Mouse (Mus musculus) cerebellum, adult 2 months (tissue): ENCODE measurements at regions not wholly inside any gene's neighbourhood (a gene's known extent, or its start where the extent isn't known, plus 50 kb on each side); places are given as distances from the start of the nearest gene placed in this dataset.

ENCODE experiments used
- DNase-seq, 2 experiments: peaks; one replicate each; pipeline ENCODE4 v3.0.0; 2021
- H3K27ac ChIP-seq: fragments of 200-500 bp; 2 replicates; pipeline ENCODE4 v1.5.1; 2012; ENCODE audit warnings: low read length, control low read depth, inconsistent platforms; ENCODE audit not compliant: insufficient read depth
- H3K27me3 ChIP-seq: fragments of 200-500 bp; 2 replicates; pipeline ENCODE4 v1.6.1; 2012; ENCODE audit warnings: inconsistent platforms, mild to moderate bottlenecking, low read length, moderate library complexity; ENCODE audit not compliant: control insufficient read depth, insufficient read depth
- H3K4me1 ChIP-seq: fragments of 200-500 bp; 2 replicates; pipeline ENCODE4 v1.6.1; 2011; ENCODE audit warnings: low read length; ENCODE audit not compliant: control insufficient read depth, insufficient read depth
- H3K4me3 ChIP-seq: fragments of 200-500 bp; replicated peaks from 2 replicates; pipeline ENCODE3; 2011; ENCODE audit warnings: mild to moderate bottlenecking, low read depth, low read length, control low read depth; ENCODE audit not compliant: insufficient read depth
- CTCF ChIP-seq: fragments of 200-500 bp; IDR thresholded peaks from 2 replicates; pipeline ENCODE4 v1.5.1; 2011; ENCODE audit warnings: low read depth, mild to moderate bottlenecking, control low read depth, low read length, moderate library complexity, borderline replicate concordance; ENCODE audit not compliant: insufficient read depth
- POLR2A ChIP-seq: fragments of 200-500 bp; IDR thresholded peaks from 2 replicates; pipeline ENCODE4 v1.6.1; 2011; ENCODE audit warnings: low read length, control low read depth, borderline replicate concordance; ENCODE audit not compliant: insufficient read depth
- WGBS: fragments of 180-500 bp; shearing (Covaris S2); methylation state at CpG from one replicate; pipeline ENCODE4 v1.1.7; 2018; 5-methylcytosine and 5-hydroxymethylcytosine counted together

DNA sequence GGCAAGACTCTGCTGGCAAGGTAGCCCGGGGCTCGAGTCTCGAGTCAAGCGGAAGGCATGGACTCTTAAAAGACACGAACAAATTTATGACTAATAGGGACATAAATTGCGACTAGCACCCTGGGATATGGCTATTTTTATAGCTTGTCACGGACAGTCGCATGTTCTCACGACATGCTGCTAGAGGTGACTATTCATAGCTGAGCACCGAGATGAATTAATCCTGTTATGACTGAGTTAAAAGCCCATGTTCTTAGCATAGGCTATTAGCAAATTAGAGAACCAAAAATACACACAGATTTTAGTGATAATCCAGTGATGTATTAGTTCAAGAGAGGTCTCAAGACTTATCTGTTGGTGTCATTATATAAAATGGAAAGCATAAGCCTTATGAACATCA lies 539.2 kb downstream of the Gm19410 start:
- Histone ChIP-seq H3K27ac (no peak overlapping the region), H3K27me3 (no peaks in the 10 kb centered on the region), H3K4me3 (no peak overlapping the region), H3K4me1 (no peaks in the 10 kb centered on the region)
- 78% methylated on average over 10 of the region's 10 CpGs for WGBS
- no peak for TF ChIP-seq CTCF
- no peak for TF ChIP-seq POLR2A
- DNase-seq: no peak

DNA sequence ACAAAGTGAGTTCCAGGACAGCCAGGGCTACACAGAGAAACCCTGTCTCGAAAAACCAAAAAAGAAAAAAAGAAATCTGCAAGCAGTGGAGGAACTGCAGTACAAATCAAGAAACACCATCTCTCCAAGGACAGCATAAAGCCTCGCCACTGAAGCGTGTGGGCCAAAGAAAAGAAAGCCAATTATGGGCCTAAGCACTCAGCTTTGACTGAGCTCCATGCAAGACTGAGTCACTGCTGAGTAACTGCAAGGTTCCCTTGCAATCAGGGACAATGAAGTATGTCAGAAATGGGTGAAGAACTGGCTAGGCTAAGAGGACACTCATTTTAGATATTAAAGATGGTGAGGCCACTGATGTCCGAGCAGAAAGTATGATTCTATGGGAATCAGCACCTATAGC lies 540.7 kb downstream of the Gm19410 start:
- DNase-seq: no peak
- H3K27ac ChIP-seq: no peak overlapping the region
- TF ChIP-seq POLR2A (no peak), CTCF (no peak)
- no peaks in the 10 kb centered on the region for H3K27me3 ChIP-seq
- no peak overlapping the region for H3K4me3 ChIP-seq
- 78% methylated on average over 4 of the region's 4 CpGs for WGBS
- no peaks in the 10 kb centered on the region for H3K4me1 ChIP-seq

DNA sequence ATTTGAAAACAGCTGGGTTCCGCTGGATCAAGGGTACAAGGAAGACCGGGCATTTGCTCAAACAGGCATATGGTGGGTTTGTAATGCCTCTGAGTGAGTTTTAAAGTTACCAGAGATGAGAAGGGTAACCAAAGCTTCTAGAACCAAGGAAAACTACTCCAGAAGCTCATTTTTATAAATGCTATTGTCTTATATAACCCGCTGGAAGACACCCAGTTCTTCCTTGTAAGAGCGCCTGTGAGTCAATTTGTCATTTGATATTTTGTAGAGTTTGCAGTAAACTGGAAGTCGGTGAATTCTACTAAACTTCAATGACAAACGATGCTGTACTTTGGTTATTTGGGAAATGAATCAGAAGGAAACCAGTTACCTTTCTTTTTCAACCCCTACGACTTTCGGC lies 541.9 kb downstream of the Gm19410 start:
- H3K4me3 ChIP-seq: no peak overlapping the region
- 93% methylated on average over 8 of the region's 8 CpGs for WGBS
- H3K27ac ChIP-seq: no peak overlapping the region

DNA sequence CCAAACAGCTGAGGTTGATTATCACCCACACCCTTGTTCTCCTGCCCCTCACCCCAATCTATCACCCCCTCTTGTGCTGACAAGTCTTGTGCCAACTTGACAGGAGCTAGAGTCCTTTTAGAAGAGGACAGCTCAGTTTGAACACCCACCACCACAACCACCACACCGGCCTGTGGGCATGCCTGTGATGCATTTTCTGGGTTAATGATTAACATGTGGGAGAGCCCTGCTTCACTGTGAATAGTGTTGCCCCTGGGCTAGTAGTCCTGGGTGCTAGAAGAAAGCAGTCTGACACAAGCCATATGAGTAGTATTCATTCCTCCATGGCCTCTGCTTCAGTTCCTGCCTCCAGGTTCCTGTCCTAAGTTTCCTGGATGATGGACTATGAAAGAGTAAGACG lies 542.5 kb downstream of the Gm19410 start:
- no peak overlapping the region for H3K27ac ChIP-seq
- TF ChIP-seq POLR2A: no peak
- no peak for TF ChIP-seq CTCF
- no peak for DNase-seq
- no peaks in the 10 kb centered on the region for H3K4me1 ChIP-seq
- H3K4me3 ChIP-seq: no peak overlapping the region
- 92% methylated on average over 2 of the region's 2 CpGs for WGBS
- no peaks in the 10 kb centered on the region for H3K27me3 ChIP-seq

More for the DNA sequence above, 541.9 kb downstream of the Gm19410 start:
- no peak for TF ChIP-seq POLR2A
- no peak for TF ChIP-seq CTCF
- Histone ChIP-seq H3K27me3 (no peaks in the 10 kb centered on the region), H3K4me1 (no peaks in the 10 kb centered on the region)
- DNase-seq: no peak

DNA sequence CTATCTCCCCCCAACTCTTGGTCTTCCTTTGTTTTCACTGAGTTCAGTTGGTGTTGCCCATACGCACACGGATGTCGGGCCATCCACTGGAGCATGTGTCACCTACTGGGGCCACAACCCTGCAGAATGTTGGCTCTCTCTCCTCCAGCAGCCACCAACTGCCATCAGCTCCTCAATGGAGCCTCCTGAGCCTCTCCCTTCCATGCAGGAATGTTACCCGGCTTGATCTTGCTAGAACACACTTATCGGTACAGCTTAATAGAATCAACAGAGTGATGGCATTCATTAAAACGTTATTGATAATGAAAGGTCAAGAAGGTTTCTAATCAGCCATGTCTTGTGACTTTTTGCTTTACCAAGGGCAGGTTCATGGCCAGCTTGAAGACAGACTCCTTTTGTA lies 543.7 kb downstream of the Gm19410 start:
- Histone ChIP-seq H3K4me3 (no peak overlapping the region), H3K27me3 (no peaks in the 10 kb centered on the region), H3K4me1 (no peaks in the 10 kb centered on the region), H3K27ac (no peak overlapping the region)
- no peak for TF ChIP-seq CTCF
- TF ChIP-seq POLR2A: no peak
- 80% methylated on average over 6 of the region's 6 CpGs for WGBS
- no peak for DNase-seq

DNA sequence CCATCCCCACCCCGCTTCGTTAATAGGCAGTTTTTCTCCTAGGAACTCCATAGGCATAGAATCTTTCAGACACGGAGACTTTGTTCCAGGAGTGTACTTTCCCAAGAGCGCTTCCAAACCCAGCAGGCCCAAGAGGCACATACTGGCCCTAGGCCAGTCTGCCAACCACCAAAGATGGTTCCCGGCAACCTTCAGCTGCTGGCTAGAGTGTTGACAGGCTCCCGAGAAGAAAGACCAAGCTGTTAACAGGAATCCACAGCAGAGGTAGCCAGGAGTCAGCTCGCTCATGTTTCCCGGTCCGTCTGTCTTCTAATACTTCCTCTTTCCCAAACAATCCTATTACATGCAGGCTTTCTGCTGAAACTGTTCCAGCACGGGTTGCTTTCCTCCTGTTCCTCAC lies 544.4 kb downstream of the Gm19410 start:
- H3K27ac ChIP-seq: no peak overlapping the region
- no peaks in the 10 kb centered on the region for H3K4me1 ChIP-seq
- no peak overlapping the region for H3K4me3 ChIP-seq
- peak; percentile 37 to 42 for DNase-seq
- no peak for TF ChIP-seq CTCF
- no peak for TF ChIP-seq POLR2A
- H3K27me3 ChIP-seq: no peaks in the 10 kb centered on the region
- WGBS: 13% methylated on average over 10 of the region's 10 CpGs

DNA sequence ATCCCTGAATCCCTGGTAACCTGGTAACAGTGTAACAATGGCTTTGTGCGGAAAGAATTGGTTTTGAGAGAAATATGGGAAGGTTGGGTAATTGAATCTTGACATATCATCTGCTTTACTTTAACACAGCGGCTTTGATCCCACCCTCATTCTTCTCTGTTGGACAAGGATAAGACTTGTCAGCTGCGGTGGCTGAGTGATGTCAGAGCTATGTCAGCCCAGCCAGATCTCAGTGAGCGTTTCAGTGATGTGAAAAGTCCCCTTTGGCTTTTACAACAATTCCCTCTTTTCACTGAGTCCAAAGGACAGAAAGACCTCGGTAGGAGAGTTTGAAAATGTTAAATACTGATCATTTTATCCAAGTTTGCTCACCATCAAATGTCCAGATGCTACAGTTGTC lies 546.1 kb downstream of the Gm19410 start:
- DNase-seq: no peak
- H3K27me3 ChIP-seq: no peaks in the 10 kb centered on the region
- no peak overlapping the region for H3K27ac ChIP-seq
- TF ChIP-seq CTCF (no peak), POLR2A (no peak)
- no peaks in the 10 kb centered on the region for H3K4me1 ChIP-seq
- 65% methylated on average over 5 of the region's 5 CpGs for WGBS
- H3K4me3 ChIP-seq: no peak overlapping the region

DNA sequence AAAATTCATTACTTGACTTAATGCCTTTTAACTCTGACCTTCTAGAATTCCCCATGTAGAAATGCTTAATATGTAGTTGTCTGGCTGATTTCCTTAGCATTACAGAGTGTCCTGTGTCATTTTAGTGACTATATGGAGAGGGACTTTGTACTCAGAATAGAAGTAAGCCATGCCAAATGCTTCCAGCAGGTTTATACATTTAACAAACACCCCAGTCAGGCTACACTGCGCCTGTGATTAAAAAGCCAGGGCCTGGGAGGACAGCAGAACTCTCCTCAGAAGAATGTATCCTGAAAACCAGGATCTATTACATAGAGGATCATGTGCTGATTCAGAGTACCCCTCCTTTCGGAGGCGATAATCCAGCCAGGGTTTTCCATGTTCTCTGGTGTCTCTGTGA lies 547.4 kb downstream of the Gm19410 start:
- 87% methylated on average over 3 of the region's 3 CpGs for WGBS
- no peaks in the 10 kb centered on the region for H3K27me3 ChIP-seq
- no peak for DNase-seq
- TF ChIP-seq CTCF (no peak), POLR2A (no peak)
- no peak overlapping the region for H3K27ac ChIP-seq
- no peak overlapping the region for H3K4me3 ChIP-seq
- H3K4me1 ChIP-seq: no peaks in the 10 kb centered on the region
